Mouse (Mus musculus) right cerebral cortex, adult 18-20 months (tissue): ENCODE results near the gene Mylpf.

Source experiments
- DNase-seq: peaks from one replicate; pipeline ENCODE4 v3.0.0; 2022; ENCODE audit warnings: mixed read lengths

Mylpf gene

GRCm38 (mm10) chr7:127207374-127208294, 1.1 kb upstream of the Mylpf start:
- DNase-seq = no peak

GRCm38 (mm10) chr7:127208295-127208552, 466 bp upstream of the Mylpf start, which contains the start of gene Tbc1d10b:
TSS of gene Tbc1d10b (minus strand) at chr7:127208468.
- no peak for DNase-seq

- DNase-seq = no peak
Measured at GRCm38 (mm10) chr7:127209851-127210250, 1.2 kb downstream of the Mylpf start.

- no peak for DNase-seq
Measured at GRCm38 (mm10) chr7:127210266-127210665, 1.6 kb downstream of the Mylpf start.

GRCm38 (mm10) chr7:127211014-127211745, 2.5 kb downstream of the Mylpf start:
- DNase-seq = no peak

DNA sequence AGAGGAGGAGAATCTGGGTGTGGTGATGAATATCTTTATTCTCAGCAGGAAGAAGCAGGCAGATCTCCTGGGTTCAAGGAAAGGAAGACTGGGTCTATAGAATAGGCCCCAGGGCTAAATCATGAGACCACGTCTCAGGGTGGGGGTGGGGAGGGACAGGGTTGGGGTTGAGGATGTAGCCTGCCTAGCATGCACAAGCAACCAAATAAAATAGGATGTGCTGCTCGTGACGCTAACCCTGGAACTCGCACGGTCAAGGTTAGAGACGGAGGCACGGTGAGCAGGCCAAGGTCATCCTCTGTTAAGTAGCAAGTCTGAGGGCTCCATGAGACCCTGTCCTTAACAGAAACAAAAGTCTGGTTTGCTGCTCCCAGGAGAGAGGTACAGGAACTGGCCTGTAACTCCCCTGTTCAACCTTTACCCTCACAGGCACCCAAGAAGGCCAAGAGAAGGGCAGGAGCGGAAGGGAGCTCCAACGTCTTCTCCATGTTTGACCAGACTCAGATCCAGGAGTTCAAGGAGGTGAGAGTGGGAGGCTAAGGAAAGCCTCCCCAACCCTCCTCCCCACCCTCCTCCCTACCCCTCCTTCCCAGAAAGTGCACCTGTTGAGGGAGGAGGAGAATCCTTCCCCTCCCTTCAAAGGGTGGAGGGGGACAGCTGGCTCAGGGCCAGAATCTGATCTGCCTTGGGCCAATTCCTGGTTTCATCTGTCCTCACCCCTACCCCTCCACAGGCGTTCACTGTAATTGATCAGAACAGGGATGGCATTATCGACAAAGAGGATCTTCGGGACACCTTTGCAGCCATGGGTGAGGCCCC, 4.0 kb downstream of the Mylpf start:
- no peak for DNase-seq

DNA sequence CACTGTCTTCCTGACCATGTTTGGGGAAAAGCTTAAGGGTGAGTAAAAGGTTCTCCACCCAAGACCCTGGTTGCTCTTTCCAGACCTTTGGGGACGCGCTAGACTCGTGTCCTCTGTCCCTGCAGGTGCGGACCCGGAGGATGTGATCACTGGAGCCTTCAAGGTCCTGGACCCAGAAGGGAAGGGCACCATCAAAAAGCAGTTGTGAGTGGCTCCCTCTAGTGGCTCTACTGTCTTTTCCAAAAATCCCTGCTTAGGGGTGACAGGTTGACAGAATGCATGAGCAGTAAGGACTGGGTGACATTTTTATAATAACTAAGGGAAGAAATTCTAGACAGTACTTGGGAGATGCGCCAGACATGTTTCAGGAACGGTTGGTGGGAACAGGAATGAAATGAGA, 4.8 kb downstream of the Mylpf start:
- DNase-seq = no peak

- DNase-seq = no peak
Measured at GRCm38 (mm10) chr7:127213930-127214329, 5.2 kb downstream of the Mylpf start.

GRCm38 (mm10) chr7:127214521-127214920, 5.8 kb downstream of the Mylpf start:
- no peak for DNase-seq

- DNase-seq = no peak
Measured at GRCm38 (mm10) chr7:127214981-127215871, 6.5 kb downstream of the Mylpf start.

GRCm38 (mm10) chr7:127216307-127216706, 7.6 kb downstream of the Mylpf start:
- no peak for DNase-seq

DNA sequence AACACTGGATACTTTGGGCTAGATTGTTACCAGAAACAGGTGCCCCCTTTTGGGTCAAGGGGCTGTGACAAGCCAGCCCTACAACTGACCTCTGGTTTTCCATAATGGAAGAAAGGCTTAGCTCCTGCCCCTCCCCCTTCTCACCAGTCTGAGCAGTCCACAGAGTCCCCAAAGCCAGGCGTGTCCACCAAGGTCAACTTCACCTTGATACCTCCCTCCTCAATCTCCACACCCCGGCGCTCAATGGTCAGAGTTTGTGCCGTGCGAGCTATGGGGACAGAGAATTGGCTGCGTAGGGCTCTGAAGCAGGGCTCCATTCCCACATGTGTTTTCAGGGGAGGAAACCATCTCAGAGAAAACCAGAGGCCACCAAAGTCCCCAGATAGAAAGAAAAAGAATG, 8.8 kb downstream of the Mylpf start:
- no peak for DNase-seq

DNA sequence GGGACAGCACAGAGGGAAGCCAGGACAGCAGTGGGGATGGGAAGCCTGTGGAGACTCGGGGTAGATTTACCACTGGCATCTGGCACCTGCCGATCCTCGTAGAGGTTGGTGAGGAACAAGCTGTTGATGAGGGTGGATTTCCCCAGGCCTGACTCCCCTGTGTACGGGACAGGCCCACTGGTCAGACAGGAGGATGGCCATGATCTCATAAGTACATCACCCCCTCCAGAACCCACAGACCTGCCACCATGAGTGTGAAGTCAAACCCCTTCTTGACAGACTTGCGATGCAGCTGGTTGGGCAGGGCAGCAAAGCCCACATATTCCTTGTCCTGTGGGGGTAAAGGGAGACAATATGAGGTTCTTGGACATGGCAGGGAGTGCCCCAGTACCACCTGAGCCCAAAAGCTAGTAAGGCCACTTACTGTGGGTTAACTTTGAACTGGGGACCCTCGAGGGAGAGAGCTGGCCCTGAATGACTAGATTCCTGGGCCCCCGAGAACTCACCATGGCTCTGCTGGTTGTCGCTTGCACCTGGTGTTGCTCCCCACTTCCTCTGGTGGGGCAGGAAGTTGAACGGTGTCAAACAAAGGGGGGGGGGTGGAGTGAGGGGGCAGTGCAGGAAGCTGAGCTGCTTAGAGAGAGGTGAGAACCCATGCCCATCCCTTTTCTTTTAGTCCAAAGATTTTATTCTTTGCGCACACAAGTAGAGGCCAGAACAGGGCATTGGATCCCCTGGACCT, 9.4 kb downstream of the Mylpf start:
- no peak for DNase-seq

GRCm38 (mm10) chr7:127218670-127219069, 10.0 kb downstream of the Mylpf start:
- DNase-seq = no peak

GRCm38 (mm10) chr7:127220440-127220839, 11.8 kb downstream of the Mylpf start:
- no peak for DNase-seq

GRCm38 (mm10) chr7:127223106-127223505, 14.4 kb downstream of the Mylpf start:
- DNase-seq = no peak

DNA sequence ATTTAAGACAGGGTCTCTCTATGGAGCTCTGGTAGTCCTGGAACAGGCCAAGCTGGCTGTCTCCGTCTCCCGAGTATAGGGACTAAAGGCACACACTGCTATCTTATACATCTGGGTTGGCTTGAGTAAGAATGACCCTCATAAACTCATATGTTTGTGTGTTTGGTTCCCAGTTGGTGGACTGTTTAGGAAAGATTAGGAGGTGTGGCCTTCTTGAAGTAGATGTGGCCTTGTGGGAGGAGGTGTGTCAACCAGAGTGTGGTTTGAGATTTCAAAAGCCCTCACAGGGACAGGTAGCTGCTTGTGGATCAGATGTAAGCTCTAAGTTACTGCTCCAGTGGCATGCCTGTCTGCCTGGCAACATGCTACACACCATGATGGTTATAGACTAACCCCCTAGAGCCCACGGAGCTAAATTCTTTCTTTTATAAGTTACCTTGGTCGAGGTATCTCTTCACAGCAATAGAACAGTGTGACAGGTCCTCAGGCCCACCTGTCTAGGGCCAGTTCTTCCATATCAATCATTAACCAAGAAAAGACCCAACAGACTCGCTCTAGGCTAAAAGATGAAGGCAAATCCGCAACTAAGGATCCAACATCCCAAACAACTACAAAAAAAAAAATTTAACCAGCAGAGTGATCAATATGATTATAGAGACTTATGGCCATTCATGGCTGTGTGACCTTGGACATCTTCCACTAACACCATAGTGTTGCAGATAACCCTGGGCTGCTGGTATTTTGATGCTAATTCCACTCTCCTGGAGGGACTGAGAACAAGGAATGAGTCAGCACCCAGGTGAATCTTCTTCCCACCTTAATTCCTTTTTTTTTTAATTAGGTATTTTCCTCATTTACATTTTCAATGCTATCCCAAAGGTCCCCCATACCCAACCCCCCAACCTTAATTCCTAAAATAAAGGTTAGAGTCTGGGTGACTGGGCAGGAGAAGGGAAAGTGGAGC, 15.1 kb downstream of the Mylpf start:
- DNase-seq = no peak

DNA sequence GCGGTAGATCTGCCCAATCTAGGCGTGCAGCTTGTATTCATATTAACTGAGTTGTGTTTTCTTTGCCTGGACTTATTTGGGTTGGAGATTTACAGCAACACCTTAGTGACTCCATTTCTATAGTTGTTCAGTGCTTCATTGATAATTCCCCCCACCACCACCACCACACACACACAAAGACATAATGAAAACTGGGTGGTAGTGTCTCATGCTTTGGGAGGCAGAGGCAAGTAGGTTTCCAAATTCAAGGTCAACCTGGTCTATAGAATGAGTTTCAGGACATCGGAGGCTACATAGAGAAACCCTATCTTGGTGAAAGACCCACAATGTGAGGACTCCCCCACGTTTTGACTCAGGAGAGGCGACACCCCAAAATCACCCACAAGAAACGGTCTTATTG, 15.9 kb downstream of the Mylpf start:
- no peak for DNase-seq

- peak; percentile 53 for DNase-seq
Measured at GRCm38 (mm10) chr7:127225147-127225995, 16.7 kb downstream of the Mylpf start.
